Mouse (Mus musculus) forebrain, embryonic 15.5 days (tissue): Measurements from ENCODE around the gene Il11ra1. TPM values are rescaled to one million over a fixed set of nuclear protein-coding genes. Genes with fewer than 3 reads are reported as not detected.
"Not testable (repeated sequence)": the region's sequence is repeated elsewhere in the genome, so short reads cannot be mapped to it uniquely, and the experiment has no call there.

Experiments used
- ATAC-seq: fragments of 200-750 bp; cut with Nextera tagmentation; replicated peaks from 2 replicates; pipeline ENCODE4 v1.8.0; 2017; ENCODE audit warnings: mild to moderate bottlenecking, moderate TSS enrichment, moderate library complexity
- H3K27ac ChIP-seq: fragments of 300-500 bp; sonication (generic); replicated peaks from 2 replicates; pipeline ENCODE4 v1.5.1; 2015; ENCODE audit warnings: mild to moderate bottlenecking, inconsistent platforms
- H3K27me3 ChIP-seq: fragments of 300-500 bp; sonication (generic); 2 replicates; pipeline ENCODE4 v1.6.1; 2015; ENCODE audit warnings: inconsistent platforms
- H3K36me3 ChIP-seq: fragments of 300-500 bp; sonication (generic); 2 replicates; pipeline ENCODE4 v1.6.1; 2015; ENCODE audit warnings: mild to moderate bottlenecking, inconsistent platforms
- H3K4me1 ChIP-seq: fragments of 300-500 bp; sonication (generic); 2 replicates; pipeline ENCODE4 v1.6.1; 2015; ENCODE audit warnings: inconsistent platforms
- H3K4me2 ChIP-seq: fragments of 300-500 bp; sonication (generic); replicated peaks from 2 replicates; pipeline ENCODE4 v1.6.1; 2015; ENCODE audit warnings: mild to moderate bottlenecking, inconsistent platforms
- H3K4me3 ChIP-seq: fragments of 300-500 bp; sonication (generic); 2 replicates; pipeline ENCODE4 v1.5.1; 2015; ENCODE audit warnings: mild to moderate bottlenecking, inconsistent platforms
- H3K9ac ChIP-seq: fragments of 300-500 bp; sonication (generic); replicated peaks from 2 replicates; pipeline ENCODE4 v1.6.1; 2015; ENCODE audit warnings: mild to moderate bottlenecking, inconsistent platforms
- H3K9me3 ChIP-seq: fragments of 300-500 bp; sonication (generic); 2 replicates; pipeline ENCODE4 v1.6.1; 2016; ENCODE audit warnings: inconsistent platforms
- WGBS: fragments of 180-500 bp; shearing (Covaris S2); methylation state at CpG from one replicate; pipeline ENCODE4 v1.1.7; 2015; ENCODE audit warnings: mixed read lengths; 5-methylcytosine and 5-hydroxymethylcytosine counted together
- polyA plus RNA-seq: library from polyadenylated mRNA; unstranded; fragments of >200 nt; fragmentation: Nextera tagmentation; extraction: Ambion mirVana; gene quantifications from 2 replicates; pipeline ENCODE4 v1.2.1, GENCODE M21; 2015

The Il11ra1 gene
- polyA plus RNA-seq, 1 experiment from 2014 or later, result 26.4 TPM

- no peaks in the 10 kb centered on the region for H3K9me3 ChIP-seq
- H3K4me2 ChIP-seq, result peak overlapping the region; percentile 43
- ATAC-seq, result no peak
- H3K4me1 ChIP-seq, result peaks cover 42% of the 10 kb centered on the region
- 0 out of 2 replicates have a peak overlapping the region, but pooled peaks have one; percentile 29 for H3K9ac ChIP-seq
- H3K36me3 ChIP-seq, result no peaks in the 10 kb centered on the region
- WGBS, result 43% methylated on average over 6 of the region's 6 CpGs
- H3K27ac ChIP-seq, result 0 out of 2 replicates have a peak overlapping the region, but pooled peaks have one; percentile 1
- H3K27me3 ChIP-seq, result no peaks in the 10 kb centered on the region
- H3K4me3 ChIP-seq, result peak overlapping the region; percentile 32
Measured at GRCm38 (mm10) chr4:41759656-41760287, 60.0 kb downstream of the Il11ra1 start.

GRCm38 (mm10) chr4:41760288-41760721 lies 60.5 kb downstream of the Il11ra1 start:
- under 1% methylated on average over 15 of the region's 15 CpGs for WGBS
- Histone ChIP-seq H3K27ac (0 out of 2 replicates have a peak overlapping the region, but pooled peaks have one; percentile 1), H3K4me2 (peak overlapping the region; percentile 43), H3K4me3 (peak overlapping the region; percentile 32), H3K27me3 (no peaks in the 10 kb centered on the region), H3K9me3 (no peaks in the 10 kb centered on the region), H3K4me1 (peaks cover 37% of the 10 kb centered on the region), H3K36me3 (no peaks in the 10 kb centered on the region), H3K9ac (peak overlapping the region; percentile 29; the same call in 1 of the 2 replicates)
- peak; percentile 66 for ATAC-seq

GRCm38 (mm10) chr4:41760911-41761310 lies 61.1 kb downstream of the Il11ra1 start:
- Histone ChIP-seq H3K4me3 (peak overlapping the region; percentile 32), H3K4me1 (peaks cover 37% of the 10 kb centered on the region), H3K27me3 (no peaks in the 10 kb centered on the region), H3K27ac (0 out of 2 replicates have a peak overlapping the region, but pooled peaks have one; percentile 1), H3K36me3 (no peaks in the 10 kb centered on the region), H3K9me3 (no peaks in the 10 kb centered on the region), H3K9ac (no peak overlapping the region), H3K4me2 (peak overlapping the region; percentile 43)
- 87% methylated on average over 4 of the region's 4 CpGs for WGBS
- no peak for ATAC-seq

- H3K4me3 ChIP-seq, result no peak overlapping the region
- no peaks in the 10 kb centered on the region for H3K27me3 ChIP-seq
- no peaks in the 10 kb centered on the region for H3K36me3 ChIP-seq
- H3K9ac ChIP-seq, result no peak overlapping the region
- no peaks in the 10 kb centered on the region for H3K9me3 ChIP-seq
- no peak overlapping the region for H3K27ac ChIP-seq
- ATAC-seq, result no peak
- H3K4me2 ChIP-seq, result no peak overlapping the region
- H3K4me1 ChIP-seq, result peaks cover 32% of the 10 kb centered on the region
Measured at GRCm38 (mm10) chr4:41761680-41762079, 61.9 kb downstream of the Il11ra1 start.

- 51% methylated on average over 8 of the region's 8 CpGs for WGBS
- Histone ChIP-seq H3K4me2 (no peak overlapping the region), H3K9ac (no peak overlapping the region), H3K9me3 (no peaks in the 10 kb centered on the region), H3K4me1 (peaks cover 32% of the 10 kb centered on the region), H3K27me3 (no peaks in the 10 kb centered on the region), H3K27ac (0 out of 2 replicates have a peak overlapping the region, but pooled peaks have one; percentile 15), H3K4me3 (no peak overlapping the region), H3K36me3 (no peaks in the 10 kb centered on the region)
- peak; percentile 36; the same call in 1 of the 2 replicates for ATAC-seq
Measured at GRCm38 (mm10) chr4:41762099-41762687, 62.4 kb downstream of the Il11ra1 start.

- WGBS, result 42% methylated on average over 8 of the region's 8 CpGs
- H3K9ac ChIP-seq, result not testable (repeated sequence)
Measured at GRCm38 (mm10) chr4:41762688-41763114, 62.9 kb downstream of the Il11ra1 start.

GRCm38 (mm10) chr4:41763176-41763575 lies 63.4 kb downstream of the Il11ra1 start:
- not testable (repeated sequence) for H3K9ac ChIP-seq, H3K9me3 ChIP-seq, H3K36me3 ChIP-seq, H3K27ac ChIP-seq, ATAC-seq, H3K4me2 ChIP-seq, H3K4me3 ChIP-seq, H3K27me3 ChIP-seq
- WGBS, result 61% methylated on average over 3 of the region's 6 CpGs
- H3K4me1 ChIP-seq, result peaks cover 32% of the 10 kb centered on the region

More at GRCm38 (mm10) chr4:41762688-41763114, 62.9 kb downstream of the Il11ra1 start:
- 0 out of 2 replicates have a peak overlapping the region, but pooled peaks have one; percentile 15 for H3K27ac ChIP-seq
- not testable (repeated sequence) for H3K27me3 ChIP-seq, H3K36me3 ChIP-seq, H3K9me3 ChIP-seq, H3K4me3 ChIP-seq, H3K4me2 ChIP-seq
- H3K4me1 ChIP-seq, result peaks cover 32% of the 10 kb centered on the region
- 0 out of 2 replicates have a peak, but pooled peaks have one; percentile 33 for ATAC-seq

GRCm38 (mm10) chr4:41767301-41767700 lies 67.5 kb downstream of the Il11ra1 start:
- not testable (repeated sequence) for H3K4me3 ChIP-seq, H3K9me3 ChIP-seq, H3K9ac ChIP-seq, H3K27me3 ChIP-seq, H3K27ac ChIP-seq, H3K4me2 ChIP-seq, H3K36me3 ChIP-seq, H3K4me1 ChIP-seq, ATAC-seq
- 75% methylated on average over 10 of the region's 10 CpGs for WGBS

- not testable (repeated sequence) for H3K9ac ChIP-seq, H3K9me3 ChIP-seq, H3K27me3 ChIP-seq, H3K4me1 ChIP-seq, ATAC-seq, H3K36me3 ChIP-seq, H3K27ac ChIP-seq
- H3K4me2 ChIP-seq, result peak overlapping the region; percentile 41
- 6% methylated on average over 7 of the region's 16 CpGs for WGBS
- H3K4me3 ChIP-seq, result peak overlapping the region; percentile 31
Measured at GRCm38 (mm10) chr4:41772946-41773345, 73.2 kb downstream of the Il11ra1 start.

GRCm38 (mm10) chr4:41773502-41773901 lies 73.7 kb downstream of the Il11ra1 start:
- not testable (repeated sequence) for H3K27ac ChIP-seq, H3K9me3 ChIP-seq, ATAC-seq, H3K36me3 ChIP-seq, H3K27me3 ChIP-seq, H3K4me1 ChIP-seq
- Histone ChIP-seq H3K4me2 (peak overlapping the region; percentile 52), H3K9ac (peak overlapping the region; percentile 46), H3K4me3 (peak overlapping the region; percentile 48)
- 0% methylated on average over 23 of the region's 25 CpGs for WGBS

GRCm38 (mm10) chr4:41774002-41774401 lies 74.2 kb downstream of the Il11ra1 start, which contains the start of gene Ccl27a:
Gene Ccl27a, minus strand, starts transcription at chr4:41774247.
- not testable (repeated sequence) for H3K27me3 ChIP-seq, ATAC-seq, H3K4me1 ChIP-seq, H3K36me3 ChIP-seq, H3K9me3 ChIP-seq
- H3K27ac ChIP-seq, result peak within 1 kb of the TSS; percentile 68
- H3K4me2 ChIP-seq, result peak within 1 kb of the TSS; percentile 52
- H3K4me3 ChIP-seq, result peak within 1 kb of the TSS; percentile 48
- peak within 1 kb of the TSS; percentile 46 for H3K9ac ChIP-seq
- 1% methylated on average over 12 of the region's 14 CpGs for WGBS

- H3K9ac ChIP-seq, result 0 out of 2 replicates have a peak overlapping the region, but pooled peaks have one; percentile 15
- peak overlapping the region; percentile 68 for H3K27ac ChIP-seq
- H3K9me3 ChIP-seq, H3K36me3 ChIP-seq, H3K4me1 ChIP-seq, ATAC-seq, H3K27me3 ChIP-seq: not testable (repeated sequence)
- WGBS, result 59% methylated on average over 3 of the region's 3 CpGs
- H3K4me2 ChIP-seq, result peak overlapping the region; percentile 52
- H3K4me3 ChIP-seq, result peak overlapping the region; percentile 48
Measured at GRCm38 (mm10) chr4:41774506-41774905, 74.7 kb downstream of the Il11ra1 start.
